Mouse (Mus musculus): ENCODE measurements around the gene Tlr8. TPM values are rescaled to one million over a fixed set of nuclear protein-coding genes. Genes with fewer than 3 reads are reported as not detected.
A peak's percentile ranks its signal among the peaks of the same experiment; 100 is the strongest.
"Not testable (repeated sequence)": the region's sequence is repeated elsewhere in the genome, so short reads cannot be mapped to it uniquely, and the experiment has no call there.

The Tlr8 gene
- polyA plus RNA-seq (2012; ENCODE audit: insufficient read depth, insufficient read length, missing spikeins) = 0.79 and 0.99 TPM in 2 replicates

DNA sequence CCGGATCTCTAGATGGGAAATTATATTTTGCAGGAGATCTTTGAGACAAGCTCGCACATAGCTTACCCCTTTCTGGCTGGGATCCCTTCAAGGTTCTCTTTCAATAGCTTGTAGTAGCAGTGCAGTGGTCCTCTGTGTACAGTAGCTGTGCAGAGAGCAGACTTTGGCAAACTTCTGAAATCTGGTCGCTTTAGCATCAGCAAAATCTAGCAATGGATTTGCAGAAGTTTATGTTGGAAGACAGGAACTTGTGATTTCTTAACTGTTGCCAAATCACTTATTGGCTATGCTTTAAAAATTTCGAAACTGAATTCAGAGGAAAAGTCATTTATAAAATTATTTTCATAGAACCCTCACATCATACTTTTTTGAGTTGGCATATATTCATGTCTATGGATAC is at the start of gene Tlr8:
Gene Tlr8 (minus strand): TSS at position 244 of the 400 bp plus-strand sequence.
- peak within 1 kb of the TSS; percentile 18; the same call in 1 of the 2 replicates for H3K4me3 ChIP-seq (ENCODE audit: insufficient read depth, low read depth, low read length)
- no peaks in the 10 kb centered on the region for H3K4me1 ChIP-seq (ENCODE audit: control insufficient read depth, insufficient read depth, insufficient read length, low read length)
- peak within 1 kb of the TSS; percentile 37 for H3K27ac ChIP-seq (replicated peaks; ENCODE audit: low read depth, low read length)

DNA sequence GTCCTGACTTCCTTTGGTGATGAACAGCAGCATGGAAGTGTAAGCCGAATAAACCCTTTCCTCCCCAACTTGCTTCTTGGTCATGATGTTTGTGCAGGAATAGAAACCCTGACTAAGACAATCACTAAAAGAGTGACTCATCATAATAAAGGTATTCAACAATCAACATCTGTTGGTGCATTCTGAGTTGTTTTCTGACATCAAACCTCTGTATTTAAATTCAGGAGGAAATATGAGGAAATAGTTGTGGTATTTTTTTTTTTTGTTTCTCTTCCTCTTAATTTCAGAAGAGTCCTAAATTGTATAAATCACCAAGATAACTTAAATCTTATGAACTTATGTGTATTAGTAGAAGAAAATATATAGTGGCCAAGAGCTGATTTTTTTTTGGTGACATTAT is 37.9 kb upstream of the Tlr8 start:
- H3K27ac ChIP-seq (replicated peaks; ENCODE audit: low read depth, low read length); H3K4me1 ChIP-seq (ENCODE audit: control insufficient read depth, insufficient read depth, insufficient read length, low read length); H3K4me3 ChIP-seq (ENCODE audit: insufficient read depth, low read depth, low read length): not testable (repeated sequence)

DNA sequence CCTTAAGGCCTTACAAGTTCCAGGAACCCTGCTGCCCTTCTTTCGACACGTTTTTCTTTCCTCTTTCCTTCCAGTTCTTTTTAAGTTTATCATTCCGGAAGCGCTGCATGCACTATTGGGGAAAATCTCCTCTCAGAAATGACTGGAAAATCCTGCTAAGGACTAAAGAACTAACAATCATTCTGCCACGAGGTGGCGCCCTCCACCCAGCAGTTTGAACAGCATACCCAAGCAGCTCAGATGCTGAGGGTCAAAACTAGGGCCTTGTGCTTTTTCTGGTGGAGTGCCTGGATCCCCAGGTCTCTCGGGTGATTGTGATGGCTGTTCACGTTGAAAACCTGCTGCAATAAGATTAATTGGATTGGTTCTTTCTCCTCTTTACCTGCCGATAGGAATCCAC is 12.8 kb upstream of the Tlr8 start:
- Histone ChIP-seq H3K27ac (replicated peaks; ENCODE audit: low read depth, low read length) (no peak overlapping the region), H3K4me1 (ENCODE audit: control insufficient read depth, insufficient read depth, insufficient read length, low read length) (no peaks in the 10 kb centered on the region), H3K4me3 (ENCODE audit: insufficient read depth, low read depth, low read length) (peak overlapping the region; percentile 33; the same call in 1 of the 2 replicates)

GRCm38 (mm10) chrX:167276551-167276950 is 12.4 kb upstream of the Tlr8 start:
- H3K4me1 ChIP-seq (ENCODE audit: control insufficient read depth, insufficient read depth, insufficient read length, low read length) = no peaks in the 10 kb centered on the region
- H3K27ac ChIP-seq (replicated peaks; ENCODE audit: low read depth, low read length) = no peak overlapping the region
- H3K4me3 ChIP-seq (ENCODE audit: insufficient read depth, low read depth, low read length) = peak overlapping the region; percentile 33; the same call in 1 of the 2 replicates

DNA sequence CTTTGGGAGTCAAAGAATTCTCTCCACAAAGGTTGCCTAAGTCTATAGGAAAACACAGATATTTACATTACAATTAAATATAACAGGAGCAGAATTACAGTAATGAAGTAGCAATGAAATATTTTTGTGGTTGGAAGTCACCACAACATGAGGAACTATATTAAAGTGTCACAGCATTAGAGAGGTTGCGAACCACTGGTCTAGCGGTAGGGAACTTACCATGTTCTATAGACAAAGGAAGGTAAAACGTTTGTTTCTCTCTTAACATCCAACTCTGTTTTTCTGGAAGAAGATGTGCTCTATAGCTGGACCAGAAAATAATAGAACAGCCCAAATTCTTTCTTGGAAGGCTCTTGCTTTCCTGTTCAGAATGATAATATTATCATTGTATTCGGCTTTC is 599 bp downstream of the Tlr8 start:
- Histone ChIP-seq H3K4me1 (ENCODE audit: control insufficient read depth, insufficient read depth, insufficient read length, low read length) (no peaks in the 10 kb centered on the region), H3K27ac (replicated peaks; ENCODE audit: low read depth, low read length) (peak overlapping the region; percentile 37; the same call in 1 of the 2 replicates), H3K4me3 (ENCODE audit: insufficient read depth, low read depth, low read length) (peak overlapping the region; percentile 18; the same call in 1 of the 2 replicates)

GRCm38 (mm10) chrX:167241736-167242135 is 22.4 kb downstream of the Tlr8 start:
- H3K4me1 ChIP-seq (ENCODE audit: control insufficient read depth, insufficient read depth, insufficient read length, low read length) = no peaks in the 10 kb centered on the region
- H3K27ac ChIP-seq (replicated peaks; ENCODE audit: low read depth, low read length) = no peak overlapping the region
- H3K4me3 ChIP-seq (ENCODE audit: insufficient read depth, low read depth, low read length) = no peak overlapping the region

- Histone ChIP-seq H3K4me3 (ENCODE audit: insufficient read depth, low read depth, low read length) (no peak overlapping the region), H3K4me1 (ENCODE audit: control insufficient read depth, insufficient read depth, insufficient read length, low read length) (no peaks in the 10 kb centered on the region), H3K27ac (replicated peaks; ENCODE audit: low read depth, low read length) (no peak overlapping the region)
Measured at GRCm38 (mm10) chrX:167239293-167239921, 24.7 kb downstream of the Tlr8 start.

GRCm38 (mm10) chrX:167233104-167233687 is 30.9 kb downstream of the Tlr8 start:
- Histone ChIP-seq H3K4me1 (ENCODE audit: control insufficient read depth, insufficient read depth, insufficient read length, low read length) (no peaks in the 10 kb centered on the region), H3K27ac (replicated peaks; ENCODE audit: low read depth, low read length) (peak overlapping the region; percentile 18), H3K4me3 (ENCODE audit: insufficient read depth, low read depth, low read length) (no peak overlapping the region)

- Histone ChIP-seq H3K4me1 (ENCODE audit: control insufficient read depth, insufficient read depth, insufficient read length, low read length) (no peaks in the 10 kb centered on the region), H3K27ac (replicated peaks; ENCODE audit: low read depth, low read length) (peak overlapping the region; percentile 33; the same call in 1 of the 2 replicates), H3K4me3 (ENCODE audit: insufficient read depth, low read depth, low read length) (no peak overlapping the region)
Measured at GRCm38 (mm10) chrX:167231150-167231549, 33.0 kb downstream of the Tlr8 start.

DNA sequence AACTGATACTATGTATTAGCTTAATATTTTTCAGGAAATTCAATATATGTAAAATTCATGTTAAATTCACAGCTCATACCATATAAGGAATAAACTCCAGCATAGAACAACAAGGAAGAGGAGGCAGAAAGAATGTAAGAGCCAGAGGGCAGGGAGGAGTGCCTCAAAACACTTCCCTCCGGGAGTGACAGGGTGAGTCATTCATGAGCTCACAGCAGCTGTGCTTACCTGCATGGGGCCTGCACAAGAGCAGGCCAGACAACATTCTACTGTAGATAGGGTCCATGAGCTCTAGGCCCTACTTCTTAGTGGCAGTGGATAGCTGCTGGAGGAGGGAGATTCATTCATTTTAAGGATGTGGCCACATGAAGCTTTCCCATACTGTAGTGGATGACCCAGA is 34.3 kb downstream of the Tlr8 start:
- H3K4me3 ChIP-seq (ENCODE audit: insufficient read depth, low read depth, low read length) = no peak overlapping the region
- peak overlapping the region; percentile 24; the same call in 1 of the 2 replicates for H3K27ac ChIP-seq (replicated peaks; ENCODE audit: low read depth, low read length)
- H3K4me1 ChIP-seq (ENCODE audit: control insufficient read depth, insufficient read depth, insufficient read length, low read length) = no peaks in the 10 kb centered on the region

GRCm38 (mm10) chrX:167229206-167229605 is 34.9 kb downstream of the Tlr8 start:
- Histone ChIP-seq H3K27ac (replicated peaks; ENCODE audit: low read depth, low read length) (0 out of 2 replicates have a peak overlapping the region, but pooled peaks have one; percentile 21), H3K4me1 (ENCODE audit: control insufficient read depth, insufficient read depth, insufficient read length, low read length) (no peaks in the 10 kb centered on the region), H3K4me3 (ENCODE audit: insufficient read depth, low read depth, low read length) (no peak overlapping the region)

- Histone ChIP-seq H3K4me3 (ENCODE audit: insufficient read depth, low read depth, low read length) (no peak overlapping the region), H3K4me1 (ENCODE audit: control insufficient read depth, insufficient read depth, insufficient read length, low read length) (no peaks in the 10 kb centered on the region), H3K27ac (replicated peaks; ENCODE audit: low read depth, low read length) (0 out of 2 replicates have a peak overlapping the region, but pooled peaks have one; percentile 11)
Measured at GRCm38 (mm10) chrX:167227756-167228155, 36.4 kb downstream of the Tlr8 start.

GRCm38 (mm10) chrX:167227138-167227537 is 37.0 kb downstream of the Tlr8 start:
- no peak overlapping the region for H3K4me3 ChIP-seq (ENCODE audit: insufficient read depth, low read depth, low read length)
- no peaks in the 10 kb centered on the region for H3K4me1 ChIP-seq (ENCODE audit: control insufficient read depth, insufficient read depth, insufficient read length, low read length)
- H3K27ac ChIP-seq (replicated peaks; ENCODE audit: low read depth, low read length) = peak overlapping the region; percentile 48

- Histone ChIP-seq H3K27ac (replicated peaks; ENCODE audit: low read depth, low read length) (peak overlapping the region; percentile 17; the same call in 1 of the 2 replicates), H3K4me3 (ENCODE audit: insufficient read depth, low read depth, low read length) (no peak overlapping the region), H3K4me1 (ENCODE audit: control insufficient read depth, insufficient read depth, insufficient read length, low read length) (no peaks in the 10 kb centered on the region)
Measured at GRCm38 (mm10) chrX:167226570-167226969, 37.6 kb downstream of the Tlr8 start.

- Histone ChIP-seq H3K4me1 (ENCODE audit: control insufficient read depth, insufficient read depth, insufficient read length, low read length) (peaks cover 2% of the 10 kb centered on the region), H3K27ac (replicated peaks; ENCODE audit: low read depth, low read length) (peak overlapping the region; percentile 79), H3K4me3 (ENCODE audit: insufficient read depth, low read depth, low read length) (no peak overlapping the region)
Measured at GRCm38 (mm10) chrX:167212707-167213106, 51.4 kb downstream of the Tlr8 start.
